Mouse (Mus musculus): ENCODE results near the gene Syt3.

DNA sequence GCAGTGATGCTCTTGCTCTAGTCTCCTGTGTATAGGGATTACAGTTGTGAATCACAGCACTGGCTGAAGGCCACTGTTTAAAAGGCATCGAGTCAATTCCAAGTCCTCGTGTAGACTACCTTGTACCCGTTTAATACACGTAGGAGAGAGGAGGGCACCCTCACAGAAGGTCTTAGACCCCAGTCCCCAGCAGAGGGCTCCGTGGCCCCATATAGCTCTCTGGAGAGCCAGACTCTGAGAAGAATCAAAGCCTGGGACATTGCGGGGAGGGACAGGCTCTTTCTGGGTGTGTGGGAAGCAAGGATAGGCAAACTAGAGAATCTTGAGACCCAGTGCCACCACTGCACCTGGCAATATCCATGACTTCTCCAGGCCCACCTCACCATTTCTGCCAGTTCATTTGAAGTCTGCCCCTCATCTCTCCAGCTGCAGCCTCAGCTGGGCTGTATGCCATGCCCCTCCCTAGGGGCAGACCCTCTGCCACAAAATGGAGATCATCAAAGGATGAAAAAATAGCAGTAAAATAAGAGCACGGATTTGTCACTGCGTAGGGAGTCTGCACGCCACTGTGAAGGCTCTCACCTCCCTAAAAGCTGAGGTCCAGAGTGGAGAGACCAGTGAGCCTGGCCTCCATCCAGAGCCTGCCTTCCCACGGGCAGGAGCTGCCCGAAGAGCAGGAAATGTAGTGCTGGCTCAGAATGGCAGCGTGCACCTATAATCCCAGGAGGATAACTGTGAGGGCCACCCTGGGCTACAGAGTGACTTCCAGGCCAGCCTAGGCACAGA, 62.4 kb downstream of the Syt3 start:
- TF ChIP-seq GATA1 (IDR thresholded peaks at IDR 0.05; ENCODE audit: borderline replicate concordance, low read length) = no peak
- TF ChIP-seq TAL1 (conservative IDR thresholded peaks at IDR 0.05; ENCODE audit: low read depth, low read length) = no peak
- TF ChIP-seq CTCF (IDR thresholded peaks at IDR 0.05; ENCODE audit: low read depth, low read length) = no peak
